Comparison of ENCODE assay signal across 15 mouse cellular contexts in the genomic region with DNA sequence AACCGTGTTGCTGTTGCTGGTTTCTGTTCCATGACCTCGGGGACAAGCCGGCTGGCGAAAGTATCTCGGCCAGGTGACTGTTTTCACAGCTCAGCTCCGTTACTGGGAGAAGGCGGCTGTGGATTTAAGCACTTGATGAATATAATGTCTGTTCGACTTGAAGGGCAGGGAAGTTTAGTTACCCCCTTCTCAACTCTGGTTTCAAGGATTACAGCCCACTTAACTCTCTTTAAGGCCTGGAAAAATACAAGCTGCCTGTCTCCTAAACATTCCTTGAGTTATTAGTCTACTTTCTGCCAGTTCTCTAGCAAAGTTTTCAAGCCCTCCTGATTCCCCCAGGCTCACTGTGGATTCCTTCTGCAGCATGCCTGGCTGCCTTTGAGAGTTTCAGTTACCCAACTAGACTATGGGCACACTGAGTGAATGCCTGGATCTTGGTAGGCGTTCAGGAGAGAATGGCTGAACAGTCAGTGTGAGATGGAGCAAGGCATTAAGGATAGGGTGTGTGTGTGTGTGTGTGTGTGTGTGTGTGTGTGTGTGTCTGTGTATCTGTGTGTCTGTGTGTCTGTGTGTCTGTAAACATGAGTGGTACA.
A peak's percentile ranks its signal among the peaks of the same experiment; 100 is the strongest.
DNase-seq lines count a peak whose midpoint lies in the region; ATAC-seq and TF ChIP-seq lines count a peak whose summit lies in the region.
"Had no signal": no experiment of that assay in that cellular context is flagged by ENCODE, and none has a peak within 500 bp of the region (broad histone marks: within the 10 kb centered on the region; RNA-seq: fewer than 3 reads in every experiment).

No protein-coding gene starts in this region.

- no peak overlapping the region for H3K9ac ChIP-seq in intestine, embryonic 15.5 days
- H3K9ac ChIP-seq in intestine, postnatal 0 days (ENCODE audit: low read depth, low read length), result no peak overlapping the region
- H3K9ac ChIP-seq: hindbrain, embryonic 13.5 days had no signal

- H3K4me2 ChIP-seq in intestine, embryonic 15.5 days (replicated peaks), result peak overlapping the region; percentile 5; the same call in 1 of the 2 replicates
- no peak overlapping the region for H3K4me2 ChIP-seq in intestine, postnatal 0 days (replicated peaks; ENCODE audit: low read depth)
- H3K4me2 ChIP-seq: hindbrain, embryonic 13.5 days had no signal

- peak overlapping the region; percentile 32 for H3K4me3 ChIP-seq in cerebellum, adult 2 months (replicated peaks; ENCODE audit: insufficient read depth, low read depth, low read length)
- H3K4me3 ChIP-seq in intestine, embryonic 15.5 days (replicated peaks), result no peak overlapping the region
- H3K4me3 ChIP-seq in intestine, postnatal 0 days (ENCODE audit: low read depth, low read length), result no peak overlapping the region
- H3K4me3 ChIP-seq: hindbrain, embryonic 13.5 days had no signal

- 30% methylated on average over 9 of the region's 9 CpGs for WGBS in cerebellum, adult 2 months
- 32% methylated on average over 9 of the region's 9 CpGs for WGBS in intestine, embryonic 15.5 days
- 60% methylated on average over 9 of the region's 9 CpGs for WGBS in intestine, postnatal 0 days

- no peaks in the 10 kb centered on the region for H3K27me3 ChIP-seq in cerebellum, adult 2 months (ENCODE audit: control insufficient read depth, insufficient read depth, low read length)
- no peaks in the 10 kb centered on the region for H3K27me3 ChIP-seq in intestine, embryonic 15.5 days (replicated peaks)
- no peaks in the 10 kb centered on the region for H3K27me3 ChIP-seq in intestine, postnatal 0 days (replicated peaks; ENCODE audit: control insufficient read depth, insufficient read depth, low read length)
- H3K27me3 ChIP-seq: CH12.LX; hindbrain, embryonic 13.5 days had no signal

- H3K9me3 ChIP-seq in intestine, embryonic 15.5 days, result no peaks in the 10 kb centered on the region
- H3K9me3 ChIP-seq in intestine, postnatal 0 days (ENCODE audit: control insufficient read depth), result no peaks in the 10 kb centered on the region
- H3K9me3 ChIP-seq: hindbrain, embryonic 13.5 days had no signal

- DNase-seq in cerebellum, adult 2 months, result no peak
- DNase-seq in cerebellum, adult 8-10 months, result no peak
- peak; percentile 37 for DNase-seq in testis, postnatal 10 days (ENCODE audit: low spot score)
- DNase-seq in testis, postnatal 14 days (ENCODE audit: low spot score), result no peak
- DNase-seq in left cerebral cortex, adult 9 months (ENCODE audit: low spot score in 2 of 2), result no peak
- DNase-seq: liver; midbrain, embryonic 14.5 days; right cerebral cortex, postnatal 14 days; thymus, postnatal 14 days had no signal

- no peak for TF ChIP-seq POLR2A in cerebellum, adult 2 months (IDR thresholded peaks at IDR 0.05; ENCODE audit: borderline replicate concordance, insufficient read depth, low read length)

- ATAC-seq in intestine, embryonic 15.5 days, result no peak
- no peak for ATAC-seq in intestine, postnatal 0 days
- no peak for ATAC-seq in megakaryocyte, adult 5-6 weeks (ENCODE audit: poor library complexity, severe bottlenecking)
- ATAC-seq: activated CD4-positive, CD25-positive, alpha-beta regulatory T cell, adult 4 months had no signal

- peaks cover 6% of the 10 kb centered on the region for H3K4me1 ChIP-seq in cerebellum, adult 2 months (ENCODE audit: control insufficient read depth, insufficient read depth, low read length)
- H3K4me1 ChIP-seq in intestine, embryonic 15.5 days (replicated peaks), result peaks cover 4% of the 10 kb centered on the region; the same call in 1 of the 2 replicates
- H3K4me1 ChIP-seq in intestine, postnatal 0 days (replicated peaks; ENCODE audit: control insufficient read depth, insufficient read depth, low read length), result no peaks in the 10 kb centered on the region

- no peak overlapping the region for H3K27ac ChIP-seq in cerebellum, adult 2 months (ENCODE audit: insufficient read depth, low read length)
- H3K27ac ChIP-seq in intestine, embryonic 15.5 days, result no peak overlapping the region
- H3K27ac ChIP-seq in intestine, postnatal 0 days (ENCODE audit: low read depth, low read length), result no peak overlapping the region
- H3K27ac ChIP-seq: hindbrain, embryonic 13.5 days had no signal

- H3K36me3 ChIP-seq in intestine, embryonic 15.5 days, result no peaks in the 10 kb centered on the region
- H3K36me3 ChIP-seq in intestine, postnatal 0 days (ENCODE audit: control insufficient read depth, insufficient read depth), result no peaks in the 10 kb centered on the region
- H3K36me3 ChIP-seq: hindbrain, embryonic 13.5 days had no signal

- TF ChIP-seq CTCF in cerebellum, adult 2 months (IDR thresholded peaks at IDR 0.05; ENCODE audit: borderline replicate concordance, insufficient read depth, low read depth, low read length), result no peak
- no peak for TF ChIP-seq CTCF in intestine, postnatal 0 days (IDR thresholded peaks at IDR 0.05; ENCODE audit: low read depth)
